Mouse (Mus musculus) liver, embryonic 14.5 days (tissue): ENCODE measurements around the gene Ecm2.

ENCODE experiments used
- CTCF ChIP-seq: IDR thresholded peaks from 2 replicates; pipeline ENCODE4 v1.5.1; 2016; ENCODE audit warnings: antibody characterized with exemption, low read depth, control low read depth
- EP300 ChIP-seq: IDR thresholded peaks from 2 replicates; pipeline ENCODE4 v1.6.1; 2016; ENCODE audit warnings: antibody characterized with exemption, low read depth

GRCm38 (mm10) chr13:49467585-49467984 lies 37.0 kb upstream of the Ecm2 start:
- no peak for TF ChIP-seq CTCF
- TF ChIP-seq EP300: no peak
